In genomic region chr16:92510835-92511772, GRCm38 (mm10) we compare ENCODE assay signal across 11 mouse cellular contexts. TPM values are rescaled to one million over a fixed set of nuclear protein-coding genes. Genes with fewer than 3 reads are reported as not detected.
A peak's percentile ranks its signal among the peaks of the same experiment; 100 is the strongest.
DNase-seq lines count a peak whose midpoint lies in the region; ATAC-seq lines count a peak whose summit lies in the region.
"Had no signal": no experiment of that assay in that cellular context is flagged by ENCODE, and none has a peak within 500 bp of the region (broad histone marks: within the 10 kb centered on the region; RNA-seq: fewer than 3 reads in every experiment).

No protein-coding gene starts in this region.

- no peak overlapping the region for H3K27ac ChIP-seq in embryonic facial prominence, embryonic 14.5 days (replicated peaks; ENCODE audit: low read depth, low read length)
- H3K27ac ChIP-seq in embryonic facial prominence, embryonic 10.5 days (replicated peaks): no peak overlapping the region
- no peak overlapping the region for H3K27ac ChIP-seq in kidney, embryonic 15.5 days
- no peak overlapping the region for H3K27ac ChIP-seq in intestine, embryonic 16.5 days (ENCODE audit: low read length)
- H3K27ac ChIP-seq: midbrain, embryonic 12.5 days had no signal

- H3K9me3 ChIP-seq in embryonic facial prominence, embryonic 14.5 days (ENCODE audit: control insufficient read depth, low read length): no peaks in the 10 kb centered on the region
- no peaks in the 10 kb centered on the region for H3K9me3 ChIP-seq in embryonic facial prominence, embryonic 10.5 days
- no peaks in the 10 kb centered on the region for H3K9me3 ChIP-seq in kidney, embryonic 15.5 days (replicated peaks)
- no peaks in the 10 kb centered on the region for H3K9me3 ChIP-seq in intestine, embryonic 16.5 days (ENCODE audit: control insufficient read depth, low read length)
- H3K9me3 ChIP-seq: midbrain, embryonic 12.5 days had no signal

- H3K4me2 ChIP-seq in embryonic facial prominence, embryonic 14.5 days (ENCODE audit: low read depth, low read length): no peak overlapping the region
- H3K4me2 ChIP-seq in kidney, embryonic 15.5 days: no peak overlapping the region
- H3K4me2 ChIP-seq in intestine, embryonic 16.5 days (ENCODE audit: low read depth, low read length): no peak overlapping the region
- H3K4me2 ChIP-seq: liver, embryonic 11.5 days; midbrain, embryonic 12.5 days had no signal

- H3K9ac ChIP-seq in embryonic facial prominence, embryonic 14.5 days (ENCODE audit: low read depth, low read length): no peak overlapping the region
- no peak overlapping the region for H3K9ac ChIP-seq in kidney, embryonic 15.5 days
- H3K9ac ChIP-seq in intestine, embryonic 16.5 days (ENCODE audit: low read depth, low read length): no peak overlapping the region
- H3K9ac ChIP-seq: midbrain, embryonic 12.5 days had no signal

- no peaks in the 10 kb centered on the region for H3K4me1 ChIP-seq in embryonic facial prominence, embryonic 14.5 days (ENCODE audit: control insufficient read depth, insufficient read depth, low read length)
- peaks cover 8% of the 10 kb centered on the region for H3K4me1 ChIP-seq in embryonic facial prominence, embryonic 10.5 days
- no peaks in the 10 kb centered on the region for H3K4me1 ChIP-seq in kidney, embryonic 15.5 days
- 0 out of 2 replicates have a peak, but pooled peaks cover 4% of the 10 kb centered on the region for H3K4me1 ChIP-seq in intestine, embryonic 16.5 days (ENCODE audit: control insufficient read depth, insufficient read depth, low read length)

- no peaks in the 10 kb centered on the region for H3K27me3 ChIP-seq in embryonic facial prominence, embryonic 14.5 days (replicated peaks; ENCODE audit: control insufficient read depth, insufficient read depth, low read length)
- H3K27me3 ChIP-seq in embryonic facial prominence, embryonic 10.5 days (replicated peaks; ENCODE audit: low read depth, poor library complexity, severe bottlenecking): peaks cover 4% of the 10 kb centered on the region; the same call in 1 of the 2 replicates
- H3K27me3 ChIP-seq in kidney, embryonic 15.5 days: 0 out of 2 replicates have a peak, but pooled peaks cover 5% of the 10 kb centered on the region
- no peaks in the 10 kb centered on the region for H3K27me3 ChIP-seq in intestine, embryonic 16.5 days (replicated peaks; ENCODE audit: control insufficient read depth, insufficient read depth, low read length)

- DNase-seq in embryonic facial prominence, embryonic 14.5 days (ENCODE audit: low spot score): peak; percentile 63
- no peak for DNase-seq in embryonic facial prominence, embryonic 10.5 days (ENCODE audit: low spot score)
- peak; percentile 16 for DNase-seq in Muller cell, postnatal 12 days (ENCODE audit: inconsistent ontology term)
- peak; percentile 48 for DNase-seq in layer of hippocampus, adult 9-11 months
- no peak for DNase-seq in gastrocnemius, postnatal 4 days (ENCODE audit: low spot score in 2 of 2)

- peak; percentile 59; the same call in 1 of the 2 replicates for ATAC-seq in embryonic facial prominence, embryonic 14.5 days (ENCODE audit: low read depth)
- ATAC-seq in common myeloid progenitor, adult 5-6 weeks (replicated peaks; ENCODE audit: low read depth, poor library complexity, severe bottlenecking): peak; percentile 40; the same call in 1 of the 2 replicates
- no peak for ATAC-seq in kidney, embryonic 15.5 days (replicated peaks; ENCODE audit: low FRiP score)
- ATAC-seq in intestine, embryonic 16.5 days: no peak

- no peaks in the 10 kb centered on the region for H3K36me3 ChIP-seq in embryonic facial prominence, embryonic 14.5 days (ENCODE audit: control insufficient read depth, insufficient read depth, low read length)
- no peaks in the 10 kb centered on the region for H3K36me3 ChIP-seq in embryonic facial prominence, embryonic 10.5 days (replicated peaks)
- no peaks in the 10 kb centered on the region for H3K36me3 ChIP-seq in kidney, embryonic 15.5 days
- H3K36me3 ChIP-seq in intestine, embryonic 16.5 days (ENCODE audit: control insufficient read depth, insufficient read depth, low read length): no peaks in the 10 kb centered on the region
- H3K36me3 ChIP-seq: midbrain, embryonic 12.5 days had no signal

- WGBS in embryonic facial prominence, embryonic 14.5 days: 67% methylated on average over 13 of the region's 13 CpGs
- 72% methylated on average over 13 of the region's 13 CpGs for WGBS in embryonic facial prominence, embryonic 10.5 days
- 75% methylated on average over 13 of the region's 13 CpGs for WGBS in kidney, embryonic 15.5 days
- 74% methylated on average over 13 of the region's 13 CpGs for WGBS in intestine, embryonic 16.5 days

- no peak overlapping the region for H3K4me3 ChIP-seq in embryonic facial prominence, embryonic 14.5 days (ENCODE audit: low read depth, low read length)
- H3K4me3 ChIP-seq in embryonic facial prominence, embryonic 10.5 days: no peak overlapping the region
- no peak overlapping the region for H3K4me3 ChIP-seq in kidney, embryonic 15.5 days (replicated peaks)
- no peak overlapping the region for H3K4me3 ChIP-seq in intestine, embryonic 16.5 days (ENCODE audit: low read length)
- H3K4me3 ChIP-seq: midbrain, embryonic 12.5 days had no signal

RNA-seq across cellular contexts. Expression of gene Clic6, which starts 25.6 kb away (rescaled TPM):
- 3.0 and 4.1 TPM in 2 replicates for polyA plus RNA-seq in embryonic facial prominence, embryonic 14.5 days (2014; fragmentation: Nextera tagmentation; extraction: Ambion mirVana)
- 5.0 and 5.6 TPM in 2 replicates for polyA plus RNA-seq in embryonic facial prominence, embryonic 10.5 days (2016; fragmentation: Nextera tagmentation; extraction: Ambion mirVana)
- total RNA-seq in common myeloid progenitor, adult 5-6 weeks (2017): not detected in 2 replicates
- total RNA-seq in gastrocnemius, postnatal 4 days (2021): under 1 TPM; 0.20 to 0.23 TPM
- polyA plus RNA-seq in kidney, embryonic 15.5 days (2015; fragmentation: Nextera tagmentation; extraction: Ambion mirVana): 7.5 and 8.0 TPM in 2 replicates
- polyA plus RNA-seq in intestine, embryonic 16.5 days (2015; fragmentation: Nextera tagmentation; extraction: Ambion mirVana): 57.4 and 76.6 TPM in 2 replicates
- total RNA-seq: neutrophil, adult 5-6 weeks had no signal

RNA-seq across cellular contexts. Expression of gene Rcan1, which starts 40.4 kb away (rescaled TPM):
- polyA plus RNA-seq in embryonic facial prominence, embryonic 14.5 days (2014; fragmentation: Nextera tagmentation; extraction: Ambion mirVana): 34.6 TPM in 2 replicates
- polyA plus RNA-seq in embryonic facial prominence, embryonic 10.5 days (2016; fragmentation: Nextera tagmentation; extraction: Ambion mirVana): 32.8 and 38.2 TPM in 2 replicates
- 7.6 and 13.8 TPM in 2 replicates for total RNA-seq in common myeloid progenitor, adult 5-6 weeks (2017)
- total RNA-seq in gastrocnemius, postnatal 4 days (2021): 10 to 100 TPM; 31.1 to 37.8 TPM
- polyA plus RNA-seq in kidney, embryonic 15.5 days (2015; fragmentation: Nextera tagmentation; extraction: Ambion mirVana): 26.5 and 27.0 TPM in 2 replicates
- 23.6 and 28.1 TPM in 2 replicates for polyA plus RNA-seq in intestine, embryonic 16.5 days (2015; fragmentation: Nextera tagmentation; extraction: Ambion mirVana)

Comparison
In these comparisons a context has a peak if more than half of its experiments do, and no peak if none do; other contexts are left out.
1. DNase-seq: peak in embryonic facial prominence, embryonic 14.5 days (single experiment), Muller cell, postnatal 12 days (single experiment) and layer of hippocampus, adult 9-11 months (single experiment); none in embryonic facial prominence, embryonic 10.5 days (single experiment) and gastrocnemius, postnatal 4 days (0 of 2).
2. ATAC-seq: peak in embryonic facial prominence, embryonic 14.5 days (single experiment) and common myeloid progenitor, adult 5-6 weeks (single experiment); none in kidney, embryonic 15.5 days (single experiment) and intestine, embryonic 16.5 days (single experiment).